Mouse (Mus musculus): ENCODE measurements around the gene Acsm5.

Acsm5 gene

DNA sequence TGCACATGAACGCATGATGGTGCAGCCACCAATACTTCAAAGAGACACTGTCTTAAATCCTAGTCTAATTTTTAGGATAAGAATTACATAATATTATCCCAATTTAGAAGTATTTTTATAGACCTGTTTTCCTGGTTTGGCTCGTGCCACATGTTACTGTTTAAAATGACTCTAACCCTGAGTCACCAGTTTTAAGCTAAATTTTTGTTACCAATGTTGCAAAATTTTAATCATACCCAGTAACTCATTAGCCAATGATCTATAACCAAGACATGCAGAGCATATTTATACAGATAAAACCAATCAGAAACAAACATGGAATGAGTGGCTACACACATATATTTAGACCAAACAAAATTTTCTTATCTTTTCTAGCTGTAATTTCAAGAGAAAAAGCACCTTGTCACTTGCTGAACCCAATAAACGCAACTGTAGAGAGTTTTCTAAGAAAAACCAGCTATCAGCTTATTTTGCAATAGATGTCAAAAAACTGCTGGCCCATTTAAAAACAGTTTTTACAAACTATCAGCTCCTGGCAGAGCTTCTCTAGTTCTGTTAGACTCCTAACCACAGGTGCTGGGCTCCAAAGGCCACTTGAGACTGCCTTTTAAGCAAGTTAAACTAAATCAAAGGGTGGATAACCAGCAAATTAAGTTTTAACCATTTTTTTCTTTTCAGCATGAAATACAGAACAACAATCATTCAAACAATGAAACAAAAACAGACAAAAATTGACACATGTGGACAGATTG is 31.4 kb downstream of the Acsm5 start:
- peak in 1 of 2 experiments; percentile 65 for DNase-seq

DNA sequence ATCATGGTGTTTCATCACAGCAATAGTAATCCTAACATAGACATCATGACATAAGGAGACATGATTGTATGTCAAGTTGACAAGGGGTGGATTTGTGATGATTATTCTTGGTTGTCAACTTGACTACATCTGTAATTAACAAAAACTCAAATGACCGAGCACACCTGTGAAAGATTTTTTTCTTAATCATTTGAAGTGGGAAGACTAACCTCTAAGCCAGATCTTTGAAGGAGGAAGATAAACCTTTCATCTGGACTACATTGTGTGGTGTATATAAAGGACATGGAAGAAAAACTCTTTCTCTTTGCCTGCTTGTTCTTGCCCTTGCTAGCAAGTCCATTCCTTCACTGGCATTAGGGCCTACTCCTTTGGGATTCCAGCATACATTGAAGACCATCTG is 34.8 kb downstream of the Acsm5 start, which contains the start of gene Acsm2:
Gene Acsm2, plus strand, starts transcription at position 301 of the 400 bp plus-strand sequence.
- no peak for DNase-seq

DNA sequence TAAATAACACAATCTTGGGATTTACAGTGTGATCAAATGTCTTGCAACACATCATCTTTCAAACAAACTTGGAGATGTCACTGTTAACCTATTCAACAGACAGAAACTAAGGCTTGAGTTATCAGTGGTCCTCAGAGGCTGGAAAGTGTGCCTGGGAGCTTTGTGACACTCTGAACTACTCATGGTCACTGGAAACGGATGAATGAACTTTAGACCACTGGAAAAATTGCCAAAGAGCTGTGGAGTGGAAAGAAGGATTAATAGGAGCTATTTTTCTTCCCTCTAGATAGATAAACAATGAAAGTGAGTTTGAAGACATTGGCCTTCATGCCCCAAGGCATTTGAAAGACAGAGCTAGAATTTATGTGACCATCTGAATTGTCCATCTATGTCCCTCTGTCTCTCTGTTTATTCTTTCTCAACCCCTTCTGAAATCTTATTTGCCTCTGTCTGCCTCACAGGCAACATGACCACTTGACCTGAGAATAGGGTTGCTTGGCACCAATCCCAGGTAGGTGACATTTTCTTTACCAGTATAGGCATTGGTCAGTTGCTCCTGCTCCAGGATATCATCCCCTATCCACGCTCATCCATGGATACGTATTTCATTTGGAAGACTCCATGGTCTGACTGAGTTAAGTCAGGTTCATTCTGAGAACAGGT is 40.7 kb downstream of the Acsm5 start:
- DNase-seq: peak in 1 of 2 experiments; percentile 69

DNA sequence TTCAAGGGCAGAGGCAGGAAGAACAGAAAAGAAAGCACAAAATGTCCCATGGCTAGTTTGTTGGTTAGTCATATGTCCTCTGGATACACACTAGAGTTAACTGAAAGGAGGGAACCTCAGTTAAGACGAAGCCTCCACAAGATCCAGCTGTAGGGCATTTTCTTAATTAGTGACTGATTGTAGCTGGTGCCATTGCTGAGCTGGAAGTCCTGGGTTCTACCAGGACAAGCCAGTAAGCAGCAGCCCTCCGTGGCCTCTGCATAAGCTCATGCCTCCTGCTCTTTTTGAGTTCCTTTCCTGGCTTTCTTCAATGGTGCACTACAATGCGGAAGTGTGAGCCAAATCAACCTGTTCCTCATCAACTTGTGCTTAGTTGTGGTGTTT is 41.2 kb downstream of the Acsm5 start:
- peak; percentile 56 to 68 for DNase-seq

DNA sequence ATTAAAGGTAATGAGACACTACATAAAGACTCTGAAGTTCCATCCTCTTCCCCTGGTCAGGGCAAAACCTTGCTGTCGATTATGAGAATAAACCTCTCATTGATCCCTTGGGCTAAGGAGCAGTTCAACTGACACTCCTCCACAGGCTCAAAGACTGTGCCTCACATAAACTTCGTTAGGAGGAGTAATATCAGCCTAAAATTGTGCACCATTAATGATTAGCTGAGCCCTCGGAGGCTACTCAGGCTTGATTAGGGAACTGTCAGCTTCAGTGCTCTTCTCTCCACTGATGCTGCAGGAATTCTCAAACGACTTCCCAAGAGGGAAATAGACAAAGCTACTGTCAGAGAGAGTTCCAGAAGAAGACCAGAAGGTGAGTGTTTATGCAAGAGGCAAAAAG is 42.2 kb downstream of the Acsm5 start:
- peak in 1 of 2 experiments; percentile 47 for DNase-seq

DNA sequence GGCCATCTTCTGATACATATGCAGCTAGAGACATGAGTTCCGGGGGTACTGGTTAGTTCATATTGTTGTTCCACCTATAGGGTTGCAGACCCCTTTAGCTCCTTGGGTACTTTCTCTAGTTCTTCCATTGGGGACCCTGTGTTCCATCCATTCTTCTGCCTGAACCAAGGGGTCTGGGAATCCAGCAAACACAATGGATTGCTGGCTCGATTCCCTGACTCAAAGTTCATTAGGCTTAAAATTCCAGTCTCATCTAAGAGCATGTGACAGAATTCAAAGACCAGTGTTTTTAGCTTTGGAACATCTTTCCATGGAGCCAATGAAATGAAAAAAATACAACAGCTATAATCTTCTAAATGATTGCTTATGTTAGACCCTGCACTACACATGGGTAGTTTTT is 43.2 kb downstream of the Acsm5 start:
- DNase-seq: peak; percentile 52 to 61

DNA sequence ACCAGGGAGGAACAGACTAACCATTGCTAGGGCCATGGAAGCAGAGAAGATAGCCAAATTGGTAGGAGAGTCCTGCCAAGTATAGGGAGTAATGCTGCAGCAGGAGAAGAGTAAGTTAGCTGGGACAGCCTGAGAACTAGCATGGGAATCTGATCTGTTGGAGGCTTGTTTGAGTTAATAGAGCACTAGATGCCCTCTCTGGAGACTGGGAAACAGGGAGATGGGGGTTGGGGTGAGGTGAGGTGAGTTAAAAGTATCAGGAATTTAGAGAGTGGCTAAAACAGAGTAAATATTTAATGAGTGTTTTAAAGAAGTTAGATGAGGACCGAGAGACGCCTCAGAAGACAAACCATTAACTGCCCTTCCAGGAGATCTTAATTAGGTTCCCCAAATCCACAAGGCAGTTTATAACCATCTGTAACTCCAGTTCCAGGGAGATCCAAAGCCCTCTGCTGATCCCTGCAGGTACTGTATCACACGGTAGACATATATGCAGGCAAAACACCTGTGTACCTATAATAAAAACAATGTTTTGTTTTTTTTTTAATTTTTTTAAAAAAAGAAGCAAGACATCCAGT is 75.4 kb downstream of the Acsm5 start:
- peak; percentile 63 to 80 for DNase-seq
